Mouse (Mus musculus): ENCODE data around the gene Gnb2.

DNA sequence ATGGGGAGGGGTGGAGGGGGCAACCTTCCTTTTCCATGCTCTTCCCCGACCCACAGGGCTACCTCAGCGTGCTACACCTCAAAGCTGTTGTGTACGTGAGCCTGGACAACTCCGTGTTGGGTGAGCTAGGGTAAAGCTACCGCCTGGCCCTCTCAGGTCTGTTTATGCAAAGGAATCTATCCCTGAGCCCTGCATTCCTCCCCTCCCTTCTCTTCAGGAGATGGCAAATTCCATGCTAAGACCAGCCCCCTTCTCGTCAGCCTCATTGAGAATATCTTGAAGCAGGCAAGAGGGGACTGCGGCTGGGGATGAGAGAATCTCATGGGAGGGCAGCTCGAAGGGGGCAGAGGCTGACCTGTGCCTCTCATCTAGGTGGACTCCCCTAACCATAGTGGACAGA is 49.4 kb upstream of the Gnb2 start:
- TF ChIP-seq CTCF (IDR thresholded peaks at IDR 0.05): no peak
- no peak for TF ChIP-seq EP300 (IDR thresholded peaks at IDR 0.05)

All from lung, postnatal 0 days (tissue).